Mouse (Mus musculus) testis, adult 2 months (tissue): Measurements from ENCODE around the gene Mast4. TPM values are rescaled to one million over a fixed set of nuclear protein-coding genes. Genes with fewer than 3 reads are reported as not detected.

ENCODE experiments used
- H3K27ac ChIP-seq: fragments of 200-500 bp; 2 replicates; pipeline ENCODE4 v1.5.1; 2012; ENCODE audit warnings: low read depth, low read length; ENCODE audit not compliant: control insufficient read depth, insufficient read depth
- H3K27me3 ChIP-seq: fragments of 200-500 bp; 2 replicates; pipeline ENCODE4 v1.6.1; 2012; ENCODE audit warnings: mild to moderate bottlenecking, low read length, moderate library complexity; ENCODE audit not compliant: control insufficient read depth, insufficient read depth
- H3K36me3 ChIP-seq: fragments of 200-500 bp; 2 replicates; pipeline ENCODE4 v1.6.1; 2012; ENCODE audit warnings: mild to moderate bottlenecking, low read length; ENCODE audit not compliant: control insufficient read depth, insufficient read depth
- H3K4me1 ChIP-seq: fragments of 200-500 bp; 2 replicates; pipeline ENCODE4 v1.6.1; 2012; ENCODE audit warnings: low read length; ENCODE audit not compliant: control insufficient read depth, insufficient read depth
- H3K4me3 ChIP-seq: fragments of 200-500 bp; 2 replicates; pipeline ENCODE4 v1.5.1; 2012; ENCODE audit warnings: low read depth, mild to moderate bottlenecking, low read length, moderate library complexity, mixed read lengths; ENCODE audit not compliant: control insufficient read depth
- CTCF ChIP-seq: fragments of 200-500 bp; IDR thresholded peaks from 2 replicates; pipeline ENCODE4 v1.5.1; 2012; ENCODE audit warnings: low read depth, mild to moderate bottlenecking, inconsistent platforms, low read length, moderate library complexity; ENCODE audit not compliant: control insufficient read depth, insufficient read depth, insufficient replicate concordance
- POLR2A ChIP-seq: fragments of 200-500 bp; IDR thresholded peaks from 2 replicates; pipeline ENCODE4 v1.6.1; 2012; ENCODE audit warnings: low read depth, mild to moderate bottlenecking, inconsistent platforms, low read length, moderate library complexity; ENCODE audit not compliant: control insufficient read depth
- polyA plus RNA-seq: library from polyadenylated mRNA; depleted of rRNA; stranded (reverse); fragments of >200 nt; gene quantifications from 2 replicates; pipeline ENCODE4 v1.2.3, GENCODE M21; 2012

The Mast4 gene
- polyA plus RNA-seq, 1 experiment, result 5.3 TPM

DNA sequence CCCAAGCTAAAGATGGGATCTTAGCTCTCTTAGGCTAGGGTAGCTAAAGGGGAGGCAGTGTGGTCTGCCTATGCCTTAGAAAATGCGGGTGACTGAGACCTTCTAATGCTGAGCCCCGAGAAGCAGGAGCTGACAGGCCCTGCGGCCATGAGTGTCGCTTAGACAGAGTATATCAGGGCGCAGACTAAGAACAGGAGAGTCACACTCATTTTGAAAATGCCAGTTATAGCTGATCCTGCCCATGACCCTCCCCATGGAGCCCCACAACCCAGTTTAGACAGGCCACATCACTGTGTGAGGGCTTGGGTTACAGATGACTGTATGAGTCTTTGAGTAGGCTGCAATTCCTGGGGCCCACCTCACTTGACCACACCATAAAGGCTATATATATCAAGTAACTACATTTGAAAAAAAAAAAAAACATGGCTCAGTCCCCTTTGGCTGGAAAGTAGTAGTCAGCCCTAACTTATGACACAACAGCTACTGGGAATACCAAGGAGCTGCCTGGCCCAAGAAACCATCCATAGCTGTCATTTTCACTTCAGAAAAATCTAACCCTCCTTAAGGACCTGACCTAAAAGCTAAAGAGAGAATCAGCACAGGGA is 460.8 kb downstream of the Mast4 start:
- no peaks in the 10 kb centered on the region for H3K27me3 ChIP-seq
- peaks cover 6% of the 10 kb centered on the region; the same call in 1 of the 2 replicates for H3K4me1 ChIP-seq
- H3K27ac ChIP-seq, result no peak overlapping the region
- TF ChIP-seq POLR2A, result no peak
- TF ChIP-seq CTCF, result no peak
- no peak overlapping the region for H3K4me3 ChIP-seq
- no peaks in the 10 kb centered on the region for H3K36me3 ChIP-seq

- H3K4me3 ChIP-seq, result no peak overlapping the region
- H3K27me3 ChIP-seq, result no peaks in the 10 kb centered on the region
- H3K4me1 ChIP-seq, result peaks cover 6% of the 10 kb centered on the region; the same call in 1 of the 2 replicates
- TF ChIP-seq POLR2A (no peak), CTCF (no peak)
- H3K27ac ChIP-seq, result no peak overlapping the region
- no peaks in the 10 kb centered on the region for H3K36me3 ChIP-seq
Observed at GRCm38 (mm10) chr13:102871380-102872104, 462.8 kb downstream of the Mast4 start.

- Histone ChIP-seq H3K36me3 (no peaks in the 10 kb centered on the region), H3K27me3 (no peaks in the 10 kb centered on the region), H3K4me3 (no peak overlapping the region), H3K27ac (no peak overlapping the region), H3K4me1 (peaks cover 3% of the 10 kb centered on the region; the same call in 1 of the 2 replicates)
- no peak for TF ChIP-seq CTCF
- TF ChIP-seq POLR2A, result no peak
Observed at GRCm38 (mm10) chr13:102869541-102869940, 464.8 kb downstream of the Mast4 start.

GRCm38 (mm10) chr13:102866816-102867215 is 467.5 kb downstream of the Mast4 start:
- Histone ChIP-seq H3K27ac (no peak overlapping the region), H3K4me1 (no peaks in the 10 kb centered on the region), H3K27me3 (no peaks in the 10 kb centered on the region), H3K4me3 (no peak overlapping the region), H3K36me3 (no peaks in the 10 kb centered on the region)
- TF ChIP-seq CTCF (no peak), POLR2A (no peak)

DNA sequence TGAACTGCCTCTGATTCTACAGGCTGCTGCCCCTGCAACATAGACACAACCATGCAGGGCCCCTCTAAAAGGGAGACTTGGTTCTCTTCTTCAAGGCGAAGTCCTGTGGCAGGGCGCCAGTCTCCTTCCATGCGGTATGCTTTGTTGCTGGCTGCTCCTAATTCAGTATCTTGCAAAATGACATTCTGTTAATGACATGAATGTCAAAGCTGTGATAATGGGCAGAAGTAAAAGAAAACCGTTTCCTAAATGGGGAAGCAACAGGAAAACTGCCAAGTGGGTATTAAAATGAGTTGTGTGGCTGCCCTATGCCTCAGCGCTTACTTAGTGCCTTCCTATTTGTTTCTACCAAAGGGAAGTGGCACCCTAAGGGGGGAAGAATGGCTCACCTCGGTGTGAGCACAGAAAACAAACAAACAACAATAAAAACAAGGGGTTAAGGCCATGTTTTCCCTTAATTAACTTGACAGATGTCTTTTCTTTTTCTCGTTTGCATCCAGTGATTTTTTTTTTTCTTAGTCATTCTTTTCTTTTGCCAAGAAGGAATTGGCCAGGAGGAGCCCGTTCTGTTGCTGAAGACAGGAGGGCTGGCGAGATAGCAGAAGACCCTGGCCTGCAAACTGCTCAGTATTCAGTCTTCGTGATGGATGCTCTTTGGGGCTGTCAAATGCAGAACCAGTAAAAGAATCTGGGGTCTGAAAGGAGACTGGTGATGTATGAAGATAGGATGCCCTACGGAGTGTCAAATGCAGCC is 468.1 kb downstream of the Mast4 start:
- H3K4me1 ChIP-seq, result no peaks in the 10 kb centered on the region

GRCm38 (mm10) chr13:102865494-102865893 is 468.8 kb downstream of the Mast4 start:
- no peaks in the 10 kb centered on the region for H3K4me1 ChIP-seq
- H3K27ac ChIP-seq, result no peak overlapping the region

More for the DNA sequence above, 468.1 kb downstream of the Mast4 start:
- TF ChIP-seq CTCF (no peak), POLR2A (no peak)
- Histone ChIP-seq H3K4me3 (no peak overlapping the region), H3K27me3 (no peaks in the 10 kb centered on the region), H3K36me3 (no peaks in the 10 kb centered on the region), H3K27ac (no peak overlapping the region)

GRCm38 (mm10) chr13:102864840-102865239 is 469.5 kb downstream of the Mast4 start:
- Histone ChIP-seq H3K4me1 (no peaks in the 10 kb centered on the region), H3K4me3 (no peak overlapping the region), H3K36me3 (no peaks in the 10 kb centered on the region), H3K27ac (no peak overlapping the region), H3K27me3 (no peaks in the 10 kb centered on the region)
- TF ChIP-seq CTCF, result no peak
- no peak for TF ChIP-seq POLR2A

More at GRCm38 (mm10) chr13:102865494-102865893, 468.8 kb downstream of the Mast4 start:
- Histone ChIP-seq H3K4me3 (no peak overlapping the region), H3K36me3 (no peaks in the 10 kb centered on the region), H3K27me3 (no peaks in the 10 kb centered on the region)
- TF ChIP-seq POLR2A (no peak), CTCF (no peak)
